Mouse (Mus musculus) liver, postnatal 0 days (tissue): ENCODE measurements around the gene Slc22a12.

Experiments used
- CTCF ChIP-seq: sonication (generic); IDR thresholded peaks from 2 replicates; pipeline ENCODE4 v1.5.1; 2016; ENCODE audit warnings: antibody characterized with exemption, low read depth
- EP300 ChIP-seq: IDR thresholded peaks from 2 replicates; pipeline ENCODE4 v1.6.1; 2016; ENCODE audit warnings: antibody characterized with exemption, low read depth, mild to moderate bottlenecking

- TF ChIP-seq CTCF (no peak), EP300 (no peak)
These were observed 42.2 kb downstream of the Slc22a12 start for GRCm38 (mm10) chr19:6500636-6501025.
